Mouse (Mus musculus): ENCODE results near the gene Zfp14. TPM values are rescaled to one million over a fixed set of nuclear protein-coding genes. Genes with fewer than 3 reads are reported as not detected.

Zfp14 gene
- polyA plus RNA-seq, 1 experiment from 2014 or later: 2.3 TPM

DNA sequence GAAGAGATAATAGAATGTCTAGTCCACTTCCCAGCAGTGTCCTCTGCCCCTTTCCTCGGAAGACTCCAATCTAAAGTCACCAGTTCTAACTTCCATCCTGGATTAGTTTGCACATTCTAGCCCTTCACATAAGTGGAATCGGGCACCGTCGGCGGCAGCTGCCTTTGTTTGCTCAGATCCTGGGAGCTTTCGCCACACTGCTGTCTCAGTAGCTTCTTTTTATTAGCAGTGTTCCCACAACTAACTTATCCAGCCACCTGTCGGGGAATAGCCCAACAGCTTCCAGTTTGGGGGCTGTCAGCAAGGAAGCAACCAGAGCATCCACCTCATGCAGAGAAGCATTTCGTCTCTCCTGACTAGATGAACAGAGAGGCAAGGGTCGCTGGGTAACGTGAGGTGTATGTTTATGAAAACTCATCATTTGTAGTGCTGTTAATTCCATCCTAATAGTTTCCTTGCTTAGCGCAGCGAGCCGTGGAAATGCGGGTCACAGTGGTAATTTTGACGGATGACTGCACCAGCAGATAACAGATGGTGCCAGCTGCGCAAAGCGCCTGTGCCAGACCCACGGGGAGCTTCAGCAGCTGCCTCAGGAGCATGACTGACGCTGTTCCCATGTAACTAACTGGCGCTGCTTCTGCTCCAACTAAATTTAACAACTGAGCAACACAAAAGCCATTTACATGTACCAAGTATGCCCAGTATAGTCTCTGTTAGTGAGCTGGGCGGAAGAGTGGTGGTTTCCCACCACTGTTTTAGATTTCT is 41.7 kb downstream of the Zfp14 start:
- Histone ChIP-seq H3K27me3 (replicated peaks; ENCODE audit: insufficient read depth, low read length) (no peaks in the 10 kb centered on the region), H3K9ac (replicated peaks; ENCODE audit: low read depth) (no peak overlapping the region), H3K9me3 (ENCODE audit: low read length) (no peaks in the 10 kb centered on the region), H3K4me3 (ENCODE audit: low read depth, low read length) (no peak overlapping the region), H3K4me2 (replicated peaks; ENCODE audit: low read depth, low read length) (no peak overlapping the region), H3K27ac (ENCODE audit: low read length) (no peak overlapping the region), H3K4me1 (ENCODE audit: insufficient read depth, low read depth, low read length) (no peaks in the 10 kb centered on the region), H3K36me3 (ENCODE audit: insufficient read depth, low read length) (0 out of 2 replicates have a peak, but pooled peaks cover 3% of the 10 kb centered on the region)
- ATAC-seq (no peak), DNase-seq (ENCODE audit: low spot score) (no peak)
- 61% methylated on average over 21 of the region's 21 CpGs for WGBS
- TF ChIP-seq CTCF (IDR thresholded peaks at IDR 0.05) (no peak), EP300 (IDR thresholded peaks at IDR 0.05) (no peak)

DNA sequence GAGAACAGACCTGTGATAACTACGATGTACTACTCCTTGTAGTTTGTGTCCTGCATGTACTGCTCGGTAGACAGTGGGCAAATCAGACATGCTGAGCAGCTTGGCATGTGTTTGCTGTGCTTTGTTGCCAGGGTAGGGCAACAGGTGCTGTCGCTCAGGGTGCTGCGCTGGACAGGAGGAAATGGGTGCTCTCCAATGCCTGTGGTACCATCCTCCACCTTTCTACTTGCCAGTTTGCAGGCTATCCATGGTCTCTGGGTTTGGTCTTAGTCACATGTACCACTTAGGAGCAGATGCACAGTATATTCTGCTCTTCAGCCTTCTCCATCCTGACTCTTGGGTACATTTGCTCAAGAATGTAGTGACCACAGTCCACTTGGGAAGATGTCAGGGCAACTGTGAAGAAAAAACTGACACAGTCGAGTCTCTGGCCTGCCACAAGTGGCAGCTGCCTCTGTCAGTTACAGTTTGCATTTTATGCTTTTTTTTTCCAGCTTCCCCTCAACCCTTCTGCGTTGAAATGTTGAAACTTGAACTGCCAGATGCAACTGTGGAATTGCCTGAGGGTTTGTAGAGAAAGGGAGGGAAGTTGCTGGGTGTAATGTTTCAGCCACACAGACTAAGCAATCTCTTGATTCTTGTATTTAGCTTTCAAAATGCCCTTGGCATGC is 43.0 kb downstream of the Zfp14 start:
- TF ChIP-seq CTCF (IDR thresholded peaks at IDR 0.05): no peak

DNA sequence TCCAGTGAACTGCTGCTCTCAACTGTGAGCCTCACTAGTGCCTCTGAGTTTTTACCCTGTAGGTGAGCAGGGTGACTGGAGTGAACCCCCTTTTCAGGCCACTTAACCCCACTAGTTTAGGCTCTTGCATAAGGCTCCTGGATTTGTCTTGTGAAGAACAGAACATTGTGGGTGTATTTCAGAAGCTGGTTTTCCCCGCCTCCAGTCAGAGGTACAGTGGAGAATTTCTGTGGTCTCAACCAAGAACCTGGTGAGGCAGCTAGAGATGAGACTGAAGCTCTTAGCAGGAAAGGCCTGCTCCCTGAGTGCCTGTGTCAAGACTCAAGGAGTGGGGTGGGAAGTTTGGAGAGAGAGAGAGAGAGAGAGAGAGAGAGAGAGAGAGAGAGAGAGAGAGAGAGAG is 43.6 kb downstream of the Zfp14 start:
- no peaks in the 10 kb centered on the region for H3K9me3 ChIP-seq (ENCODE audit: low read length)
- no peak overlapping the region for H3K4me2 ChIP-seq (replicated peaks; ENCODE audit: low read depth, low read length)
- no peaks in the 10 kb centered on the region for H3K27me3 ChIP-seq (replicated peaks; ENCODE audit: insufficient read depth, low read length)
- H3K36me3 ChIP-seq (ENCODE audit: insufficient read depth, low read length): no peaks in the 10 kb centered on the region
- WGBS: 95% methylated on average over 1 of the region's 1 CpGs
- ATAC-seq: no peak
- H3K4me1 ChIP-seq (ENCODE audit: insufficient read depth, low read depth, low read length): no peaks in the 10 kb centered on the region
- no peak overlapping the region for H3K27ac ChIP-seq (ENCODE audit: low read length)
- no peak overlapping the region for H3K4me3 ChIP-seq (ENCODE audit: low read depth, low read length)
- H3K9ac ChIP-seq (replicated peaks; ENCODE audit: low read depth): no peak overlapping the region
- DNase-seq (ENCODE audit: low spot score): no peak
- TF ChIP-seq EP300 (IDR thresholded peaks at IDR 0.05) (no peak), CTCF (IDR thresholded peaks at IDR 0.05) (no peak)

More for the DNA sequence above, 43.0 kb downstream of the Zfp14 start:
- WGBS: 71% methylated on average over 6 of the region's 6 CpGs
- Histone ChIP-seq H3K4me1 (ENCODE audit: insufficient read depth, low read depth, low read length) (no peaks in the 10 kb centered on the region), H3K27ac (ENCODE audit: low read length) (no peak overlapping the region), H3K9ac (replicated peaks; ENCODE audit: low read depth) (no peak overlapping the region), H3K9me3 (ENCODE audit: low read length) (no peaks in the 10 kb centered on the region), H3K4me3 (ENCODE audit: low read depth, low read length) (no peak overlapping the region), H3K36me3 (ENCODE audit: insufficient read depth, low read length) (no peaks in the 10 kb centered on the region), H3K27me3 (replicated peaks; ENCODE audit: insufficient read depth, low read length) (no peaks in the 10 kb centered on the region), H3K4me2 (replicated peaks; ENCODE audit: low read depth, low read length) (no peak overlapping the region)
- DNase-seq (ENCODE audit: low spot score) (no peak), ATAC-seq (no peak)

DNA sequence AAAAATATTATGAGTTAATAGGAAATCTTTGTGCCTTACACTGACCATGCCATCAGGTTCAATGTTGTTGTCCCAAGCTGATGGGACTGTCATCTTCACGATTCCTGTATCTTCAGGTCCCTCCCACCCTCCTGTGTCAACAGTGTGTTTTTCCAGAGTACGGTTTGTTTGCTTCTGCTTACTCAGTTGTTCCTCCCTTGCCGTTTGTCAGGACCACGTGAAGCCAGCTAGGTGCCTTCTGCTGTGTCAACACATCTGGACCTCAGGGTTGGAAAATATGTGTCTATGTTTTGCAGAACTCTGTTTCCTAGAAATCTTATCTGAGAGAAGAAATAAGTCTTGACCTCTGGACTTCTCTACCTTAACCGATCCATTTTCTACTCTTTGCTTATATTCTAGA is 50.6 kb downstream of the Zfp14 start:
- TF ChIP-seq CTCF (IDR thresholded peaks at IDR 0.05) (no peak), EP300 (IDR thresholded peaks at IDR 0.05) (no peak)
- DNase-seq (ENCODE audit: low spot score): no peak
- H3K9ac ChIP-seq (replicated peaks; ENCODE audit: low read depth): no peak overlapping the region
- H3K27ac ChIP-seq (ENCODE audit: low read length): no peak overlapping the region
- no peak overlapping the region for H3K4me3 ChIP-seq (ENCODE audit: low read depth, low read length)
- WGBS: 66% methylated on average over 5 of the region's 5 CpGs
- no peak overlapping the region for H3K4me2 ChIP-seq (replicated peaks; ENCODE audit: low read depth, low read length)
- no peaks in the 10 kb centered on the region for H3K9me3 ChIP-seq (ENCODE audit: low read length)
- no peaks in the 10 kb centered on the region for H3K4me1 ChIP-seq (ENCODE audit: insufficient read depth, low read depth, low read length)
- no peaks in the 10 kb centered on the region for H3K27me3 ChIP-seq (replicated peaks; ENCODE audit: insufficient read depth, low read length)
- ATAC-seq: no peak
- peaks cover 15% of the 10 kb centered on the region; the same call in 1 of the 2 replicates for H3K36me3 ChIP-seq (ENCODE audit: insufficient read depth, low read length)

DNA sequence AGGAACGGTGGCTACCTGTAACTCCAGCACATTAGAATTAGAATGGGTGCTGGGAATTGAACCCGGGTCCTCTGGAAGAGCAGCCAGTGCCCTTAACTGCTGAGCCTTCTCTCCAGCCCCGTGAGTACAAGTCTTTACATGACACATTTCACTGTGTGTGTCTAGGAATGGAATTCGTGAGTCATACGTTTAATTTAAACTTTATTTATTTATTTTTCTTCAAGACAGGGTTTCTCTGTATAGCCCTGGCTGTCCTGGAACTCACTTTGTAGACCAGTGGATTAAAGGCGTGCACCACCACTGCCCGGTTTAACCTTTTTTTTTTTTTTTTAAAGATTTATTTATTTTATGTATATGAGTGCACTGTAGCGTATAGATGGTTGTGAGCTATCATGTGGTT is 56.0 kb downstream of the Zfp14 start:
- no peak overlapping the region for H3K4me3 ChIP-seq (ENCODE audit: low read depth, low read length)
- no peak overlapping the region for H3K4me2 ChIP-seq (replicated peaks; ENCODE audit: low read depth, low read length)
- no peaks in the 10 kb centered on the region for H3K27me3 ChIP-seq (replicated peaks; ENCODE audit: insufficient read depth, low read length)
- no peak for TF ChIP-seq CTCF (IDR thresholded peaks at IDR 0.05)
- no peak for TF ChIP-seq EP300 (IDR thresholded peaks at IDR 0.05)
- H3K27ac ChIP-seq (ENCODE audit: low read length): no peak overlapping the region
- WGBS: 79% methylated on average over 8 of the region's 8 CpGs
- peaks cover 24% of the 10 kb centered on the region for H3K36me3 ChIP-seq (ENCODE audit: insufficient read depth, low read length)
- ATAC-seq (no peak), DNase-seq (ENCODE audit: low spot score) (no peak)
- H3K9me3 ChIP-seq (ENCODE audit: low read length): no peaks in the 10 kb centered on the region
- no peak overlapping the region for H3K9ac ChIP-seq (replicated peaks; ENCODE audit: low read depth)
- no peaks in the 10 kb centered on the region for H3K4me1 ChIP-seq (ENCODE audit: insufficient read depth, low read depth, low read length)

DNA sequence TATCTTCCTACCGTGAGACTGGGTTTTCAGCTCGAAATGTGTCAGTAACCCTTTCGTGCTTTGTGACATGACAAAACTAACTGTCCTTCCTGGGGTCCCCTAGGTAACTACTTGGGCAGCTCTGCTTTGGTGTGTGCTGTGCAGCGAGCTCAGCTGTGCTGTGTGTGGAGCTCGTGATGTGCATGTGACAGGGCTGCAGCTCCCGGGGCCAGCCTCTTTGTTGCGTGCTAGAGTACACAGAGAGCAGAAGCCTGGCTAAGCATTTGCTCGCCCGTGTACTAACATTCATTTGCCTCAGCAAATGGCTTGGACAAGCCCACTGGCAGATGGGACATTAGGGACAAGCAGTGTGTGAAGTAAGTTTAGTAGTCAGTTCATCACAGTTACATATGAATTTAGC is 57.8 kb downstream of the Zfp14 start:
- WGBS: 97% methylated on average over 9 of the region's 9 CpGs
- no peak overlapping the region for H3K4me3 ChIP-seq (ENCODE audit: low read depth, low read length)
- no peaks in the 10 kb centered on the region for H3K9me3 ChIP-seq (ENCODE audit: low read length)
- H3K9ac ChIP-seq (replicated peaks; ENCODE audit: low read depth): no peak overlapping the region
- DNase-seq (ENCODE audit: low spot score) (no peak), ATAC-seq (no peak)
- no peak overlapping the region for H3K4me2 ChIP-seq (replicated peaks; ENCODE audit: low read depth, low read length)
- peaks cover 17% of the 10 kb centered on the region for H3K36me3 ChIP-seq (ENCODE audit: insufficient read depth, low read length)
- H3K27me3 ChIP-seq (replicated peaks; ENCODE audit: insufficient read depth, low read length): no peaks in the 10 kb centered on the region
- no peak for TF ChIP-seq EP300 (IDR thresholded peaks at IDR 0.05)
- TF ChIP-seq CTCF (IDR thresholded peaks at IDR 0.05): no peak
- no peak overlapping the region for H3K27ac ChIP-seq (ENCODE audit: low read length)
- H3K4me1 ChIP-seq (ENCODE audit: insufficient read depth, low read depth, low read length): no peaks in the 10 kb centered on the region
